Mouse (Mus musculus): ENCODE results near the gene 4933428G20Rik. TPM values are rescaled to one million over a fixed set of nuclear protein-coding genes. Genes with fewer than 3 reads are reported as not detected.

The 4933428G20Rik gene
- polyA plus RNA-seq, 1 experiment from 2014 or later, result 0.87 TPM

DNA sequence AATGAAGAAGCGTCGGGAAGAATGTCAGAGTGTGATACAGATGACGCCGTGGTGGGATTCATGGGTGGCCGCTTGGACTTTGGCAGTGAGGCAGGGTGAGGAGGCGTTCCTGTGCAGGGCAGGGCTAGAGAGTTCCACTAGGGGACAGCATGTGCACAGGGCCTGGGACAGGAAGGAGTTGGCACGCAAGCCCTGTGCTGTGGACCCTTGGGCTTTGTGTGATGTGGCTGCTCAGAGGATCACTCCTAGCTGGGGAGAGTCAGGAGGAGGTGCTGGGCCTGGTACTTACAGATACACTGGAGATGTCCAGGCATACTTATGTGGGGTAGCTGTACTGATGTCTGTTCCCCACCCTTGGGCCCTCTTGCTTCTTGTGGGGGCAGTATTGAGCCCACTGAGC, 30.3 kb downstream of the 4933428G20Rik start:
- Histone ChIP-seq H3K27me3 (no peaks in the 10 kb centered on the region), H3K9ac (no peak overlapping the region), H3K4me2 (no peak overlapping the region), H3K36me3 (peaks cover 78% of the 10 kb centered on the region), H3K4me1 (no peaks in the 10 kb centered on the region), H3K4me3 (no peak overlapping the region), H3K9me3 (no peaks in the 10 kb centered on the region), H3K27ac (no peak overlapping the region)
- ATAC-seq (ENCODE audit: borderline replicate concordance, extremely low read depth, low FRiP score, low TSS enrichment), result 0 out of 2 replicates have a peak, but pooled peaks have one; percentile 14
- WGBS, result 89% methylated on average over 7 of the region's 7 CpGs

DNA sequence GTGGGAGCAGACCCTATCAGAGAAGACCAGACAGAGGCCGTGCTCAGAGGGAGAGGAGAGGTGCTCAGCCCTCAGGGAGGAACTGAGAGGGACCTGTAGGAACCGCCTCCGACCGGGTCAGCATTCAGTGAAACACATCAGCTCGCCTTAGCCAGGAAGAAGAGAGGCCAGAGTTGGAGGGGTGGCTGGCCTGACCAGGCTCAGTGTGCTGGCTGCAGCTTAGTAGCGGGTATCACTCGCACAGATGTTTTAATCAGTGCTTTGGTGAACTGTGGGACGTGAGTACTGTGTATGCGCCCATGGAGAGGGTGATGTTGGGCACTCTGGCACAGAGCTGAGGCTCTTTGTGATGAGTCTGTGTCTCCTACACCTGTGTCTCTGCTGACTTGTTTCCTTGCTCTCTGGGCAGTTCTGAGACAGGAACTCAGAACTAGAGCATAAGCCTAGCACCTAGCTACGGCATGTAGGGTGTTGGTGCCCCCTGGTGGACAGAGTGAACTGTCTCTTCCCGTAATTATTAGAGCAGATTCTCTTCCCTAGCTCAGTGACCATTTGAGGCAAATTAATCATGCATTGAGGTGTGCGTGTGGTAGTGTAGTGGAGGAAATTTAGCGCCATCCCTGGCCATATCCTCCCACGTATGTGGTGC, 31.4 kb downstream of the 4933428G20Rik start:
- ATAC-seq (ENCODE audit: borderline replicate concordance, extremely low read depth, low FRiP score, low TSS enrichment), result peak; percentile 57
- Histone ChIP-seq H3K27me3 (no peaks in the 10 kb centered on the region), H3K36me3 (peaks cover 79% of the 10 kb centered on the region), H3K4me1 (no peaks in the 10 kb centered on the region), H3K9me3 (no peaks in the 10 kb centered on the region), H3K4me3 (no peak overlapping the region), H3K27ac (no peak overlapping the region), H3K4me2 (no peak overlapping the region), H3K9ac (no peak overlapping the region)
- 52% methylated on average over 14 of the region's 14 CpGs for WGBS

DNA sequence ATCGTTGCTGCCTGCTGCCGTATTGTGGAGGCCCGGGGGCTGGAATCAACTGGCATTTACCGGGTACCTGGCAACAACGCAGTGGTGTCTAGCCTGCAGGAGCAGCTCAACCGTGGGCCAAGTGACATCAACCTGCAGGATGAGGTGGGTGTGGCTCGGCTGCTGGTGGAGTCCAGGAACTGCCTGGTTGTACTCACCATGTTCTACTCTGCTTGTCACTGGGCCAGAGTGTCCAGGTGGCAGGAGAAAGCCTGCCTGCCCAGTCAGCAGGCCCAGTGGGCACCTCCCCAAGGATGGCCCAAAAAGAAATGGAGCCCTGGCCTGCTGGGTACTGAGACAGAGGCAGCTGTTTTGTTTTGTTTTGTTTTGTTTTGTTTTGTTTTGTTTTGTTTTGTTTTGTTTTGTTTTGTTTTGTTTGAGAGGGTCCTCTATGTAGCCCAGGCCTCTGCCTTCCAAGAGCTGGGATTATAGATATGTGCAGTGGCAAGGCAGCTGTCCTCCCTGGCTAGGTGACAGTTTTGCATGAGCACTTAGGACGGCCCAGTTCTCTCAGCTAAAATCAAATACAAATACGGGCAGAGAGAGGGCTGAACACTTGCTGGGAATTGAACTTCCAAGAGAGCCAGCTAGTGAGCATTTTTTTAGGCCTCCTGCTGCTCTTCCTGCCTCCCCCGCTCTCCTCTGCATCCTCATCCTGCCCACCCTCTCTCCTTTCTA, 33.5 kb downstream of the 4933428G20Rik start:
- Histone ChIP-seq H3K4me1 (no peaks in the 10 kb centered on the region), H3K36me3 (peaks cover 78% of the 10 kb centered on the region), H3K27me3 (no peaks in the 10 kb centered on the region), H3K4me2 (no peak overlapping the region), H3K4me3 (no peak overlapping the region), H3K9me3 (no peaks in the 10 kb centered on the region), H3K27ac (no peak overlapping the region), H3K9ac (no peak overlapping the region)
- no peak for ATAC-seq (ENCODE audit: borderline replicate concordance, extremely low read depth, low FRiP score, low TSS enrichment)
- 70% methylated on average over 10 of the region's 10 CpGs for WGBS

DNA sequence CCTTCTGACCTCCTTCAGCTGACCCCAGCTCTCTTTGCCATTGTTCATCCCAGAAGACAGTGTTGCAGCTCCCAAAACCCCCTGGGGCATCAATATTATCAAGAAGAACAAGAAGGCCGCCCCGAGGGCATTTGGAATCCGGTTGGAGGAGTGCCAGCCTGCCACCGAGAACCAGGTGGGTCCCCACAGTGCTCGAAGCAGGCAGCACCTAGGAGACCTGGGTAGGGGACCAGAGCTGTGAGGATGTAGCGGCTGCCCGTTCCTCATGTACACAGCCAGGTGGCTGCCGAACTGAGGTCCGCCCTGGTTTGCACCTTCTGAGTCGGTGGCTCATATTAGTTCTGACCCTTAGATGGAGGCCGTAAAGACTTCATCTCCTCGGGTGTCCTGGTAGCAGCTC, 34.2 kb downstream of the 4933428G20Rik start:
- Histone ChIP-seq H3K9me3 (no peaks in the 10 kb centered on the region), H3K36me3 (peaks cover 79% of the 10 kb centered on the region), H3K9ac (no peak overlapping the region), H3K4me2 (no peak overlapping the region), H3K4me3 (no peak overlapping the region), H3K27ac (no peak overlapping the region), H3K4me1 (no peaks in the 10 kb centered on the region), H3K27me3 (no peaks in the 10 kb centered on the region)
- 88% methylated on average over 12 of the region's 12 CpGs for WGBS
- ATAC-seq (ENCODE audit: borderline replicate concordance, extremely low read depth, low FRiP score, low TSS enrichment), result no peak

DNA sequence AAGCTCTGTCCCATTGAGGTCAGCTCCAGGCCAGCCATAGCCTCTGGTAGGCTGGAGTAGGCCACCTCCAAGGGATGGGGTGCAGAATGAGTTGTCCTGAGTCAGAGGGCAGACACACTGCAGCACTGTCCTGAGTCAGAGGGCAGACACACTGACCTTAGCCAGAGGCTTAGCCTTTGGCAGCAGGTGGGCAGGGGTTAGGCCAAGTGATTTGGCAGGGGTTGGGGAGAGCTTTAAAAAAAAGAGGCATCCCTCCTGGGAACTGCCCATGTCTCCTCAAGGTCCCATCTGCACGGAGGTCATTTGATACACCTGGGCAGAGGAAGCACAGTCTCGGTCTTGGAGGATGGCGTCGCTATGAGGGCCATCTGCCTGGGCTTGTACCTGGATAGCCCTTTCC, 36.1 kb downstream of the 4933428G20Rik start:
- Histone ChIP-seq H3K9me3 (no peaks in the 10 kb centered on the region), H3K9ac (no peak overlapping the region), H3K4me3 (no peak overlapping the region), H3K4me1 (no peaks in the 10 kb centered on the region), H3K36me3 (peaks cover 81% of the 10 kb centered on the region), H3K27ac (no peak overlapping the region), H3K27me3 (no peaks in the 10 kb centered on the region), H3K4me2 (no peak overlapping the region)
- ATAC-seq (ENCODE audit: borderline replicate concordance, extremely low read depth, low FRiP score, low TSS enrichment), result no peak
- 88% methylated on average over 4 of the region's 4 CpGs for WGBS

DNA sequence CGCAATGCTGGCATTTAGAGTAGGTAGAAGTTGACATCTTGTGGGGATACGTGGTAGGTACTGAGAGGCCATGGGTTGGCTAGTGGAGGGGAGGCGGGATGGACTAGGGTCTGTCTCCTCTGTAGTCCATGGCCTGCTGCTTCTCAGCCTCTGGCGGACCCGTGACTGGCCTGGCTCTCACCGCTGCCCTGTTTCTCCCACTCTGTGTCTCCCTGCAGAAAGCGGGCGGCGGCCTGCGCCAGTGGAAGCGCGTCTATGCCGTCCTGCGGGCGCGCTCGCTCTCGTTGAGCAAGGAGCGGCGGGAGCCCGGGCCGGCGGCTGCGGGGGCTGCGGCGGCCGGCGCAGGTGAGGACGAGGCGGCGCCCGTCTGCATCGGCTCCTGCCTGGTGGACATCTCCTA, 37.0 kb downstream of the 4933428G20Rik start:
- ATAC-seq (ENCODE audit: borderline replicate concordance, extremely low read depth, low FRiP score, low TSS enrichment), result no peak
- no peaks in the 10 kb centered on the region for H3K4me1 ChIP-seq
- H3K4me2 ChIP-seq, result no peak overlapping the region
- H3K36me3 ChIP-seq, result peaks cover 86% of the 10 kb centered on the region
- H3K27me3 ChIP-seq, result no peaks in the 10 kb centered on the region
- no peak overlapping the region for H3K9ac ChIP-seq
- no peaks in the 10 kb centered on the region for H3K9me3 ChIP-seq
- 59% methylated on average over 33 of the region's 33 CpGs for WGBS
- H3K4me3 ChIP-seq, result no peak overlapping the region
- H3K27ac ChIP-seq, result no peak overlapping the region

DNA sequence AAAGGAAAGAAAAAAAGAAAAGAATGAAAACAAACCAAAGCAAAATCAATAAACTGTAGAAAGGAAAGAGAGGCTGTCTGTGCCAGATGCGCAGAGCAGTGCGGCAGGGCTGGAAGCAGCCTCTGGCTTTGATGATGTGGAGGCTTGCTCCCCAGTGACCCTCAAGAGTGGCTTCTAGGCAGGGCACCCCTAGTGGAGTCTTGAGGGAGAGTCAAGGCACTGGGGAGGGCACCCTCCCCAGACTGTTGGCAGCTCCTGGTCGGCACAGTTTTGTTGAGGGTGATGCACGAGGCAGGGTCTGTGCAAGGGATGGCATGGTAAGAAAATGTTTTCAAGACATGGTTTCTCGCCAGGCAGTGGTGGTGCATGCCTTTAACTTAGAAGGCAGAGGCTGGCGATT, 37.6 kb downstream of the 4933428G20Rik start:
- Histone ChIP-seq H3K9me3 (no peaks in the 10 kb centered on the region), H3K9ac (no peak overlapping the region), H3K4me2 (no peak overlapping the region), H3K4me1 (no peaks in the 10 kb centered on the region), H3K4me3 (no peak overlapping the region), H3K36me3 (peaks cover 91% of the 10 kb centered on the region), H3K27ac (no peak overlapping the region), H3K27me3 (no peaks in the 10 kb centered on the region)
- no peak for ATAC-seq (ENCODE audit: borderline replicate concordance, extremely low read depth, low FRiP score, low TSS enrichment)
- 85% methylated on average over 6 of the region's 6 CpGs for WGBS

DNA sequence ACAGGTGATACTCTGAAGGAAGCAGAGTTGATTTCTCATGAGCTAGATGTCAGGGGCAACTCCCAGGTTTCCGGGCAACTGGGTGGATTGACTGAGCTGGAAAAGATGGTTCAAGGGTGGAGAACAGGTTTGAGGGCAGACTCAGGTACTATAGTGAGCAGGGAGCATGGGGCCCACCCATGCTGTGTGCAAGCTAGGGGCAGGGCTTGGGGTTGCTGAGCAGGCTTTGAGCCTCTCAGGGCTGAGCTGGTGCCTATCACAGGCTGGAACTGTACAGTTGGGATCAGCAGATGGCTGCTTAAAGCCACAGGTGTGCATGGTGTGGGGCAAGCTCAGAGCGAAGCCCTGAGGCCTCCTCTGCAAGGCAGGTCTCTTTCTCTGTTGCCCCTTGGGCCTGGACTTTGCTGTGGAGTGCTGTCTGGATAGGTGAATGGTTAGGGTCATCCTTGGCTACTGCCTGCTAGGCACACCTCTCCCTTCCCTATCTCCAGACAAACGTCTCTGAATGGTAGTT, 38.8 kb downstream of the 4933428G20Rik start:
- Histone ChIP-seq H3K9ac (no peak overlapping the region), H3K4me2 (no peak overlapping the region), H3K4me3 (no peak overlapping the region), H3K27ac (no peak overlapping the region), H3K27me3 (no peaks in the 10 kb centered on the region), H3K36me3 (peaks cover 90% of the 10 kb centered on the region), H3K9me3 (no peaks in the 10 kb centered on the region), H3K4me1 (no peaks in the 10 kb centered on the region)
- 93% methylated on average over 3 of the region's 3 CpGs for WGBS
- no peak; the same call in 1 of the 2 replicates for ATAC-seq (ENCODE audit: borderline replicate concordance, extremely low read depth, low FRiP score, low TSS enrichment)

DNA sequence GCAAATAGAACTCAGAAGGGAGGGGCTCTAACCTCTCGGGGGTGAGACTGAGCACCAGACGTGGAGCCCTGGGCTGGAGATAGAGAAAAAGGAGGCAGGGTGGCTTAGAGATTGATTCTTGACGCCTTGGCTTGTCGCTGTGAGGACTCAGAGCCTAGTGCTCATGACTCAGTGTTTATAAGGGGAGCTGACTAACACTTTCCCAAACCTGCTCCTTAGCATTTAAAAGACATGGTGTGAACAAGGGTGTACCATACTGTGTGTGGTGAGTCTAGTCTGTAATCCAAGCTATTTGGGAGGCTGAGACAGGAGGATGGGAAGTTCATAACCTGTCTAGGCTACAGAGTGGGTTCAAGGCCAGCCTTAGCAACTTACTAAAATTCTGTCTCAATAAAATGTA, 43.0 kb downstream of the 4933428G20Rik start:
- no peak overlapping the region for H3K4me3 ChIP-seq

DNA sequence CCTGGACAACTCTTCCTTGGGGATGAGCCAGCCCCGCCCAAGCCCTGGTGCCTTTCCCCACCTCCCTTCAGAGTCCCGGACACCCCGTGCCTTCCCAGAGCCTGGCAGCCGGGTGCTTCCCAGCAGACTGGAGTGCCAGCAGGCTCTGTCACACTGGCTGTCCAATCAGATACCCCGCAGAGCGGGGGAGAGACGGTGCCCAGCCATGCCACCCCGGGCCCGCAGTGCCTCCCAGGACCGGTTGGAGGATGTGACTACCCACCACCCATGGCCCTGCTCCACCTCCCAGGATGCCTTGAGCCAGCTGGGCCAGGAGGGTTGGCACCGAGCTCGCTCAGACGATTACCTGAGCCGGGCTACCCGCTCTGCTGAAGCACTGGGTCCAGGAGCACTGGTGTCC, 48.5 kb downstream of the 4933428G20Rik start:
- Histone ChIP-seq H3K4me1 (peaks cover 33% of the 10 kb centered on the region), H3K27me3 (no peaks in the 10 kb centered on the region), H3K4me2 (no peak overlapping the region), H3K9ac (no peak overlapping the region), H3K27ac (no peak overlapping the region), H3K4me3 (no peak overlapping the region), H3K9me3 (no peaks in the 10 kb centered on the region), H3K36me3 (peaks cover 50% of the 10 kb centered on the region)
- WGBS, result 92% methylated on average over 15 of the region's 15 CpGs
- ATAC-seq (ENCODE audit: borderline replicate concordance, extremely low read depth, low FRiP score, low TSS enrichment), result no peak

More for the DNA sequence above, 43.0 kb downstream of the 4933428G20Rik start:
- Histone ChIP-seq H3K27ac (no peak overlapping the region), H3K9me3 (no peaks in the 10 kb centered on the region), H3K27me3 (no peaks in the 10 kb centered on the region), H3K36me3 (peaks cover 79% of the 10 kb centered on the region), H3K4me1 (no peaks in the 10 kb centered on the region), H3K9ac (no peak overlapping the region), H3K4me2 (no peak overlapping the region)
- 76% methylated on average over 4 of the region's 4 CpGs for WGBS
- no peak for ATAC-seq (ENCODE audit: borderline replicate concordance, extremely low read depth, low FRiP score, low TSS enrichment)

DNA sequence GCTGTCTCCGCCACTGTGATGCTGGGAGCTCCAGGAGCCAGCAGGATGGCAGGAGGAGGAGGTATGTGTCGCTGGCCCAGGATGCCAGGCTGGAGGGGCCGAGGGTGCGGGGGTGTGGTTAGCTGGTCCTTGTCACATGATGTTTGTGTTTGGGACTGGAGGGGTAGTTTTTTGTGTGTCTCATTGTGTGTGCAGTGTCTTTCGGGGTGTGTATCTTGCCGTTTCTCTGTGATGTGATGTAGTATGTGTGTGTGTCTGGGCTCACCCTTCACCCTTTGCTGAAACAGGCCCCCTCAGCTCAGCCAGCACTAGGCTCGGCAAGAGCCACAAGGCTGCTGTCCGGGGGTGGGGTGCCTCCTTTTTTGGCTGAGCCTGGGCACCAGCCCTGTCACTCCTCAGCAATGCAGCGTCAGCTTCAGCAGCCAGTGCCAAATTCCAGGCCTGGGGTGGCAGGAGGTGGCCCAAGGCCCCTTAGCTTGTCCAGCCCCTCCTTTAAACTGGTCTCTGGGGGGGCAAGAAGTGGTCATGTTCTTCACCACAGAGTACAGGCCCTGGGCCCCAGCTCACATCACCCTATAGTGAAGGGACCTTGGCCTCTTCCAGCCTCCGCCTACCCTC, 49.7 kb downstream of the 4933428G20Rik start:
- ATAC-seq (ENCODE audit: borderline replicate concordance, extremely low read depth, low FRiP score, low TSS enrichment), result peak; percentile 39
- no peaks in the 10 kb centered on the region for H3K9me3 ChIP-seq
- peak overlapping the region; percentile 34 for H3K4me3 ChIP-seq
- H3K4me1 ChIP-seq, result peaks cover 33% of the 10 kb centered on the region
- H3K27me3 ChIP-seq, result no peaks in the 10 kb centered on the region
- H3K27ac ChIP-seq, result peak overlapping the region; percentile 83
- peaks cover 53% of the 10 kb centered on the region for H3K36me3 ChIP-seq
- peak overlapping the region; percentile 57 for H3K4me2 ChIP-seq
- 20% methylated on average over 10 of the region's 10 CpGs for WGBS
- H3K9ac ChIP-seq, result peak overlapping the region; percentile 18

Data from lung, embryonic 15.5 days (tissue).